Mouse (Mus musculus): ENCODE data around the gene Ube2n. TPM values are rescaled to one million over a fixed set of nuclear protein-coding genes. Genes with fewer than 3 reads are reported as not detected.

Ube2n gene
- polyA plus RNA-seq, 1 experiment from 2014 or later: 277 TPM

DNA sequence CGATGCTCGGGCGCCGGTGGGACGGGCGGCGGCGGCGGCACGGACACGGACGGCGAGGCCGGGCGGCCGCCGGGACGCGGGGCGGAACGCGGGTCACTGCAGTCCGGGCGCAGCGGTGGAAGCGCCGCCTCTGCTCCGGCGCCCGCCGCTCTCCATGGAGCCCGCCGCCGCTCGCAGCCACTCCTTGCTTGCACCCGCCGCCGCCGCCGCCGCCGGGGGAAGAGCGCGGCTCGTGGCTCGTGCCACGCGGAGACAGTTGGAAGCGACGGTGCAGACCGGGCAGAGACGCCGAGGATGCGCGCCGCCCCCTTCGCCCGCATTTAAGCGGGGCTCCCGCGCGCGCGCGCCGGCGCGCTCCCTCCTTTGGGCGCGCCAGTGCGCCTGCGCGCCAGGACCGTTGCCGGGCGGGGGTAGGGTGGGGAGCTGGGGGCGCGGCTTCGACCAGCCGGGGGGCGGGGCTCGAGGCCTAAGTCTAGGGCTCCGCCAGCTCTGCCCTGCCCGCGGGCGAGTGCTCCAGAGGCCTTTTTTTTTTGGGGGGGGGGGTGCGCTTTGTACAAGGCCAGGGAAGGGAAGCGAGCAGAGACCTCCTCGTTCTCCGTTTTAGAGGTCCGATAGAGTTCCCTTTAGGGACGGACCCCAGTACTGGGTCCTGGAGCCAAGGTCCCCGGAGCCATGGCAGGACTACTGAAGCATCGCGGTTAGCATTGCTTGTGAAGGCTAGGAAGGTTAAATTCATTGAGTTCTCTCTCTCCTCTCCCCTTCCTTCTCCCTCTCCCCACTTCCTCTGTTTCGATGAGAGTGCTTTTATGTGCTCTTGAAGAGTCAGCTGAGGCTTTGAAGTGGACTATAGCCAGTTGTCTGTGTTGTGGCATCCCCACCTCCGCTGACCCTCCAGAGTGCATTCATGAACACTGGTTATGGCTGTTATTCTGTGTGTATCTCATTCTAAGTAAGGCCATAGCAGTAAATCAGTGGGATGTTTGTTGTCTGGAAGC is 49.2 kb downstream of the Ube2n start, which contains the start of gene Nudt4:
Nudt4 (minus strand) TSS at position 296 of the 995 bp plus-strand sequence.
- peak within 1 kb of the TSS; percentile 97 for H3K9ac ChIP-seq (ENCODE audit: low read depth, low read length)
- TF ChIP-seq CTCF (IDR thresholded peaks at IDR 0.05; ENCODE audit: low read depth): no peak
- peak within 1 kb of the TSS; percentile 66 for H3K4me2 ChIP-seq (ENCODE audit: low read length)
- peak within 1 kb of the TSS; percentile 96 for H3K27ac ChIP-seq
- DNase-seq (ENCODE audit: low spot score): peak; percentile 93
- 0 out of 2 replicates have a peak, but pooled peaks cover 4% of the 10 kb centered on the region for H3K4me1 ChIP-seq (replicated peaks; ENCODE audit: insufficient read depth, low read length)
- WGBS: 2% methylated on average over 76 of the region's 97 CpGs
- H3K27me3 ChIP-seq (ENCODE audit: insufficient read depth, low read length): no peaks in the 10 kb centered on the region
- no peaks in the 10 kb centered on the region for H3K36me3 ChIP-seq (ENCODE audit: insufficient read depth, low read length)
- peak within 1 kb of the TSS; percentile 90 for H3K4me3 ChIP-seq (replicated peaks; ENCODE audit: low read depth, low read length)
- ATAC-seq (replicated peaks; ENCODE audit: low FRiP score, low read depth): peak; percentile 84
- H3K9me3 ChIP-seq (replicated peaks; ENCODE audit: low read length): no peaks in the 10 kb centered on the region

GRCm38 (mm10) chr10:95565156-95565854 is 50.4 kb downstream of the Ube2n start:
- Histone ChIP-seq H3K27me3 (ENCODE audit: insufficient read depth, low read length) (no peaks in the 10 kb centered on the region), H3K4me3 (replicated peaks; ENCODE audit: low read depth, low read length) (no peak overlapping the region), H3K36me3 (ENCODE audit: insufficient read depth, low read length) (no peaks in the 10 kb centered on the region), H3K4me1 (replicated peaks; ENCODE audit: insufficient read depth, low read length) (0 out of 2 replicates have a peak, but pooled peaks cover 4% of the 10 kb centered on the region), H3K9me3 (replicated peaks; ENCODE audit: low read length) (no peaks in the 10 kb centered on the region), H3K27ac (peak overlapping the region; percentile 32), H3K4me2 (ENCODE audit: low read length) (peak overlapping the region; percentile 10; the same call in 1 of the 2 replicates), H3K9ac (ENCODE audit: low read depth, low read length) (no peak overlapping the region)
- DNase-seq (ENCODE audit: low spot score): peak; percentile 57
- no peak for TF ChIP-seq CTCF (IDR thresholded peaks at IDR 0.05; ENCODE audit: low read depth)
- no peak for ATAC-seq (replicated peaks; ENCODE audit: low FRiP score, low read depth)
- 25% methylated on average over 14 of the region's 14 CpGs for WGBS

- Histone ChIP-seq H3K4me3 (replicated peaks; ENCODE audit: low read depth, low read length) (no peak overlapping the region), H3K4me1 (replicated peaks; ENCODE audit: insufficient read depth, low read length) (no peaks in the 10 kb centered on the region), H3K9ac (ENCODE audit: low read depth, low read length) (no peak overlapping the region), H3K36me3 (ENCODE audit: insufficient read depth, low read length) (no peaks in the 10 kb centered on the region), H3K27me3 (ENCODE audit: insufficient read depth, low read length) (no peaks in the 10 kb centered on the region), H3K27ac (peak overlapping the region; percentile 79; the same call in 1 of the 2 replicates), H3K9me3 (replicated peaks; ENCODE audit: low read length) (no peaks in the 10 kb centered on the region), H3K4me2 (ENCODE audit: low read length) (no peak overlapping the region)
- ATAC-seq (replicated peaks; ENCODE audit: low FRiP score, low read depth): no peak
- DNase-seq (ENCODE audit: low spot score): no peak
- 80% methylated on average over 3 of the region's 3 CpGs for WGBS
- TF ChIP-seq CTCF (IDR thresholded peaks at IDR 0.05; ENCODE audit: low read depth): no peak
Observed at GRCm38 (mm10) chr10:95566786-95567185, 51.8 kb downstream of the Ube2n start.

DNA sequence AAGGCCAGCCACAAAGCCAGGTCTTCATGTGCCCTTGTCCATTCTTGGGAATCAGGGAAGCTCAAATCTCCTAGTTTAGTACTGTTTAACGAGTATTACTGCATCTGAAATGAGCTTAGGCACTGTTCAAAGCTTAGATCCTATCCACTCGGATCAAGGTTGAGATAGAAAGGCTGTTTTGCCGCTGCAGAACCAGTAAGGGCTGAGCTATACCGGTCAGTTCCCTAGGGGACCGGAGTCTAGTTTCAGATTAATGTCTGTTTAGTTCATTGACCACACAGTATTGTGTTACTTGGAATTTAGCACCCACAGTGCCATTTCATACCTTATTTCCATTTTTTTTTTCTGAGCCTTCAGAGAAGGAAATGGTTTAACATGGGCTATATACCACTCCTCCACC is 52.6 kb downstream of the Ube2n start:
- Histone ChIP-seq H3K9me3 (replicated peaks; ENCODE audit: low read length) (no peaks in the 10 kb centered on the region), H3K36me3 (ENCODE audit: insufficient read depth, low read length) (no peaks in the 10 kb centered on the region), H3K27me3 (ENCODE audit: insufficient read depth, low read length) (no peaks in the 10 kb centered on the region), H3K4me2 (ENCODE audit: low read length) (no peak overlapping the region), H3K9ac (ENCODE audit: low read depth, low read length) (no peak overlapping the region), H3K4me1 (replicated peaks; ENCODE audit: insufficient read depth, low read length) (no peaks in the 10 kb centered on the region), H3K27ac (peak overlapping the region; percentile 79), H3K4me3 (replicated peaks; ENCODE audit: low read depth, low read length) (no peak overlapping the region)
- TF ChIP-seq CTCF (IDR thresholded peaks at IDR 0.05; ENCODE audit: low read depth): no peak
- ATAC-seq (replicated peaks; ENCODE audit: low FRiP score, low read depth): peak; percentile 56; the same call in 1 of the 2 replicates
- WGBS: 22% methylated on average over 5 of the region's 5 CpGs
- peak; percentile 85 for DNase-seq (ENCODE audit: low spot score)

GRCm38 (mm10) chr10:95568016-95568415 is 53.1 kb downstream of the Ube2n start:
- Histone ChIP-seq H3K27me3 (ENCODE audit: insufficient read depth, low read length) (no peaks in the 10 kb centered on the region), H3K27ac (0 out of 2 replicates have a peak overlapping the region, but pooled peaks have one; percentile 19), H3K4me3 (replicated peaks; ENCODE audit: low read depth, low read length) (no peak overlapping the region), H3K4me1 (replicated peaks; ENCODE audit: insufficient read depth, low read length) (no peaks in the 10 kb centered on the region), H3K9ac (ENCODE audit: low read depth, low read length) (no peak overlapping the region), H3K9me3 (replicated peaks; ENCODE audit: low read length) (no peaks in the 10 kb centered on the region), H3K36me3 (ENCODE audit: insufficient read depth, low read length) (no peaks in the 10 kb centered on the region), H3K4me2 (ENCODE audit: low read length) (no peak overlapping the region)
- 38% methylated on average over 6 of the region's 6 CpGs for WGBS
- TF ChIP-seq CTCF (IDR thresholded peaks at IDR 0.05; ENCODE audit: low read depth): no peak
- ATAC-seq (replicated peaks; ENCODE audit: low FRiP score, low read depth) (no peak), DNase-seq (ENCODE audit: low spot score) (no peak)

DNA sequence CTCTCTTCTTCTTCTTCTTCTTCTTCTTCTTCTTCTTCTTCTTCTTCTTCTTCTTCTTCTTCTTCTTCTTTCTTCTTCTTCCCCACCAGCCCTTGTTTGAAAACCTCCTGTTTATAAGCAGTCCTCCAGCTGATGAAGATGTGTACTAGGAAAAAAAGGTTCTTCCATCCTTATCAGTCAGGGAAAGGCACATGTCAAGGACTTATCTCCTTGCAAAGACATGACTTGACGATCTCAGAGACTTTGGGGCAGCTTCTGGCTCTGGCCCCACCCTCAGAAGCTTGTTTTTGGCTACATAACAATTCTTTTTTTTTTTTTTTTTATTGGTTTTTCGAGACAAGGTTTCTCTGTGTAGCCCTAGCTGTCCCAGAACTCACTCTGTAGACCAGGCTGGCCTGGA is 54.5 kb downstream of the Ube2n start:
- no peak for TF ChIP-seq CTCF (IDR thresholded peaks at IDR 0.05; ENCODE audit: low read depth)
- Histone ChIP-seq H3K9me3 (replicated peaks; ENCODE audit: low read length) (no peaks in the 10 kb centered on the region), H3K27ac (no peak overlapping the region), H3K9ac (ENCODE audit: low read depth, low read length) (no peak overlapping the region), H3K4me3 (replicated peaks; ENCODE audit: low read depth, low read length) (no peak overlapping the region), H3K36me3 (ENCODE audit: insufficient read depth, low read length) (no peaks in the 10 kb centered on the region), H3K4me2 (ENCODE audit: low read length) (no peak overlapping the region), H3K4me1 (replicated peaks; ENCODE audit: insufficient read depth, low read length) (no peaks in the 10 kb centered on the region), H3K27me3 (ENCODE audit: insufficient read depth, low read length) (no peaks in the 10 kb centered on the region)
- DNase-seq (ENCODE audit: low spot score): no peak
- WGBS: 75% methylated on average over 2 of the region's 2 CpGs
- ATAC-seq (replicated peaks; ENCODE audit: low FRiP score, low read depth): no peak
